Mouse (Mus musculus) thymus, adult 18-20 months (tissue): ENCODE results near the gene Slc29a4.

ENCODE experiments used
- DNase-seq, 2 experiments: peaks; one replicate each; pipeline ENCODE4 v3.0.0; 2022; ENCODE audit warnings: mixed read lengths in 2 of 2

Slc29a4 gene

DNA sequence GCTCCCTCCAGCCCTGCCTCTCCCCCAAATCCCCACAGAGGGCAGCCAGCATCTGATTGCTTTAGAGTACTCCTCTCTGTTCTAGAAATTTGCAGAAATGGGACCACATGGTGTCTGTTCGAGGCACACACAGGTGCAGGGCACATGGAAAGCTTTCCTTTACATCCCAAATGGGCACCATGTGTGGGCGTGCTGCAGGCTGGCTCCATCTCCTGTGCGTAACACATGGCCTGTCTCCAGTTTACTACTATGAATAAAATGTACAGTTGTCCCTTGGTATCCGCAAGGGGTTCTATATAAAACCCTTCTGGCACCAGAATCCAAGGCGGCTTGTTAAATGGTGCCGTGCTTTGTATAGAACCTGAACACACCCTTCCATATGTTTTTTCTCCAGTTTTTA is 4.6 kb downstream of the Slc29a4 start:
- DNase-seq: no peak

GRCm38 (mm10) chr5:142697742-142698141 is 5.4 kb downstream of the Slc29a4 start:
- DNase-seq: no peak

DNA sequence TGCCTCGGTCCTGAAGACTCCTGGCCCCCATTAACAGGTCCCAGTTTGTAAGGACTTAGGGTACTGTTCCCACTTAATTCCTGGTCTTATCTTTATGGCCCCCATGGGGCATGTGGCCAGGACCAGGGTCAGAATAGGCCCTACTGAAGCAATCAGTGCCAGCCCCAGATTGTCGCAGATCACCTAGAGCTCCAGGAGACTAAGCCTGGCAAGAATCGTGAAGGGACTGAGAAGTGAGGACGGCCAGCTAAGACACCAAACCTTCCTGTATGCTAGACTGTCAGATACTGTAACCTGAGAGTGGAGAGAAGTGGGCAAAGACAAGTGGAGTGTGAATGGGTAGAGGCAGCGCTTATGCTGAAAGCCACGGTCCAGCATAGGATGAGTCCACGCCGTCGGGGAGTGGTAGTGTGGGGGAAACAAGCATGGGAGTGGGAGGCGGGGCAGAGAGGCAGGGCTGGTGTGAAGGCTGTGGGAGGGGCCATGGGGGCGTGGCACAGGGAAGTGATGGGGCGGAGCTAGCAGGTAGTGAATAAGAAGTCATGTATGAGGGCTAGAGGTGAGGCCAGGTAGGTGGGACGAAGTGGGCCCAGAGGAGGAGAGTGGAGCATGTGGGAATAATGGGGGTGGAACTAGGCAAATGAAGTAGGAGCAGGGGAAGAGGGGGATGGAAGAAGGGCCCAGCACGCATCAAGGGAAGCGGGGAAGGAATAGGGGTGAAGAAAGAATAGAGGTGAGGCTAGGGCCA is 8.7 kb downstream of the Slc29a4 start:
- DNase-seq: no peak

DNA sequence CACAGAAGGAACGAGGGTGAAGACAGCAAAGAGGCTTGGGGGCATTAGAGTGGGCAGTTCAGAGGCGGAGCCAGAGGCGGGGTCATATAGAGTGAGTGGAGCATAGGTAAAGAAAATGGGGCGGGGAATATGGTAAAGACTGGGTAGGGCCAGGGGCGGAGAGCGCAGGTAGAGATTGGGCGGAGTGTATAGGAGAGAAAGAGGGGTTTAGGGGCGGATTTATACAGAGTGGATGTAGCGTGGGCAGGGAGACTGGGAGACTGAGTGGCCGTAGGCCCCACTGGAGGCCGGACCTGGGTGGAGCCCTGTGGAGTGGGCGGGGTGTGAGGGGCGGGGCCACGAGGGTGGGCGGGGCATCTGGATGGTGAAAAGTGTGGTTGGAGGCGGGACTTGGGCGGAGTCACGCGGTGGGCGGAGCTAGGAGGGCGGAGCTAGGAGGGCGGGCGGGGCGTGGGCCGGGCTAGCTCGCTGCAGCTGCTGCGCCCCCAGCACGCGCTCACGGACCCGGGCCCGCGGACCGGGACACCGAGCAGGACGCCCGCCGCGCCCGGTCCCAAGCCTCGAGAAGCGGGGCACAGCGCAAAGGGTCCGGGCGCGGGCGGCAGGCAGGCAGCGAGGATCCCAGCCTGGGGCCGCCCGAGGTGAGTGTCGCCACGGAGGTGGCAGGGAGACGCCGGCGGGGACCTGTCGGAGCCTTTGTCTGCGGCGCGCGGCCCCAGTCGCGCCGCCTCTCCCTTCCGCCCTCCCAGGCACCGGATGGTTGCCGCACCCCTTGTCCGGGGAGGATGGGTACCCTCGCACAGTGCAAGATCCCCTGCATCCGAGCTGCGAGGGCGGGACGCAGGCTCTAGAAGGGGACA is 9.6 kb downstream of the Slc29a4 start:
- DNase-seq: no peak

DNA sequence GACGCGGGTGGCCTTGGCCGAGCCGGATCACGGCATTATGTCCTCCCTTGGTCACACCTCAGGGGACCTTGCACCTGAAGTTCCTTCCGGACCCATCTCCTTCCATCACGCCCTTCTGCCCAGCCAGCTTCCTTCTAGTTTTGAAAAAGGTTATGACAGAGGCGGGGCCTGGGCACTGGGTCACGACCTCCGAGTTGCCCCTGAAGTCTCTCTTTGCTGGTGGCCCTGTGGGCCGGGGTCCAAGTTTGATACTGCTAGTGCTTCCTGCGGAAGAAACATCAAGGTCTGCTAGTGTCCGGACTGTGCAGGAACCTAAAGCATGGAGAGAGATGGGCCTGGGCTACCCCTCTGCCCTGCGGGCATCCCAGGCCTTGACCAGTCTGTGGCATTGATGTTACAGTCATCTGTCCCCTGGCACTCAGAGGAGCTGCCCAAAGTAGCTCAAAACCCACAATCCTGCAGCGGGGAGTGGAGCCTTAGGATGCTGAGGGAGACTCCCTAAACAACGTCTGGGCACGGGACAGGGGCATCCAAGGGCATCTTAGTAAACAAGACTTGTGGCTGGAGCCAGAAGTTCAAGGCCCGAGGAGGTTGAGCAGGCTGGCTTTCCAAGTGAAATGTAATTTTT is 10.3 kb downstream of the Slc29a4 start:
- DNase-seq: no peak

- DNase-seq: no peak
Measured at GRCm38 (mm10) chr5:142703569-142703968, 11.3 kb downstream of the Slc29a4 start.

- DNase-seq: no peak
Measured at GRCm38 (mm10) chr5:142707709-142708108, 15.4 kb downstream of the Slc29a4 start.

DNA sequence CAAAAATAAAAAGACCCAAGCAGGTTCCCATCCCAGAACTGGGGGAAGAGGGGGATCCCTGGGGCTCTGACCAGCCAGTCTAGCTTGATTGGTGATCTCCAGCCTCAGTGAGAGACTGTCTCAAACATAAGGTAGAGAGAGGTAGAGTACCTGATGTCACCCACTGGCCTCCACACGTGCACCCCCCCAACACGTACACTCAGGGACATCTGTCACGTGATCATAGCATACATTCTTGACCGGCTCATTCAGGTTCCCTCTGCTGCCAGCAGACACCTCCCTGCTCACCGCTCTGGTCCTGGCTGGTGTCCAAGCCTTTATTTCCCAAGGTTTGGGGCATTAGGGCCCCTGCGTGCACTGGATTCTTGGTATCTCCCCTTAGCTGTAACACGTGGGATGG is 17.1 kb downstream of the Slc29a4 start:
- DNase-seq: no peak

DNA sequence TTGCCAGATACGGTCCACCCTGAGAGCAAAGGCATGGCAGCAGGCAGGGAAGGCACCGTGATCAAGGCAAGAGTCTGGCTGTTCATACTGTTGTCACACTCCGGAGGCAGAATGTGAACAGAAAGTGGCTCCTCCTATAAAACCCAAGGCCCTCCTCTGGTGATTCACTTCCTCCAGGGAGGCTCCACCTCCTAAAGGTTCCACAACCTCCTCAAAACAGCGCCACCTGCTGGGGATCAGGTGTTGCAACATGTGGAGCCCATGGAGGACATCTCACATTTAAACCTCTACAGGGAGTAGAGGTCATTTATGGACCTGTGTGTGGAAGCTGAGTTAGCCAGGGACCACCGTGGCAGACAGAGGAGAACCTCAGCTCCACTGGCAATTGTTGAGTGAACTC is 20.1 kb downstream of the Slc29a4 start:
- no peak for DNase-seq

- DNase-seq: no peak
Measured at GRCm38 (mm10) chr5:142713966-142714365, 21.7 kb downstream of the Slc29a4 start.

DNA sequence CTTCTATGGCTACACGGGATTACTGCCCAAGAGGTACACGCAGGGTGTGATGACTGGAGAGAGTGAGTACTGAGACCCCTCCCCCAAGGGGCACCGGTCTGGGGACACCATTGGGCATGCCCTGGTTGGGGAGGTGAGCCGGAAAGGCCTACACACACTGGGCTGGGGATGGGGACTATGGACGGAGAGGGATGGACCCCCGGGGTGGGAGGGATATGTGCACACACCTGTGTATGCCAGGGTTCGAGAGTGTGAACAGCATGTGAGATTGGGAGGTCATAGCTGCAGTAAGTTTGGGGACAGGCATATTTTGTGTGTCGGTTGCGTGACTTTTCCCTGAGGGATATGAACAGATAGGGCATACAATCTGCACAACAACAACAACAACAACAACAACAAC is 22.7 kb downstream of the Slc29a4 start:
- no peak for DNase-seq

DNA sequence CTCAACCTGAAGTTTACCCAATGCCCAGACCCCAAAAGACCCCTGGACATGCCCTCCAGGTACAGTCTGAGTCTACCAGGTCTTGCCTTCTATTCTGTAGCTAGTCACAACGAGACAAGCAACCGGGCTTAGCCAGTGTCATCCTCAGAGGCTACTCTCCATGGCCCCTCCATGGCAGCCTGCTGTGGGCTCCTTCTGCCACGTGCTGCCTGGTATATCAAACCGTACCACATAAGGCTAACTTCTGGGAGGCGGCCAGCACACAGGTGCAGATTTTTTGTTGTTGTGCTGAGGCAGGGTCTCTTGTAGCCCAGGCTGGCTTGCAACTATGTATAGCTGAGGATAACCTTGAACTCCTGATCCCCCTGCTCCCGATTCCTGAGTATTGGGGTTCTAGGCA is 23.7 kb downstream of the Slc29a4 start:
- no peak for DNase-seq

DNA sequence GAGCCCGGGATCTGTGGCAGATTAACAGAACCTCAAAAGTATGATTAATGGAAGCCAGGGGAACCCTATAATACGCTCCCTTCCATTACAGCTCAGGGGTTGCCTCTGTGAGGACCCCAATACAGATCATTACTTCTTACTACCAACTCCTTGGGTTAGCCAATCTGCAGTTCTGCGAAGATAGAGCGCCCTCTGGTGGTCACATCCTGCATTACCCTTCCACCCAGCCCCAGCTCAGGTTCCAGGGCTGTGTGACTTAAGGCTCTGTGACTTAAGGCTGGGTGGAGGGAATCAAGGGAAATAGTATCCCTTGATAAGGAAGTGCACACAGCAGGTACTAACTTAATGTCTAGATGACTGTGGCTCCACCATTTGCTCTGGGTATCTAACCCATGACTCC is 25.7 kb downstream of the Slc29a4 start:
- peak; percentile 27 to 32 for DNase-seq

DNA sequence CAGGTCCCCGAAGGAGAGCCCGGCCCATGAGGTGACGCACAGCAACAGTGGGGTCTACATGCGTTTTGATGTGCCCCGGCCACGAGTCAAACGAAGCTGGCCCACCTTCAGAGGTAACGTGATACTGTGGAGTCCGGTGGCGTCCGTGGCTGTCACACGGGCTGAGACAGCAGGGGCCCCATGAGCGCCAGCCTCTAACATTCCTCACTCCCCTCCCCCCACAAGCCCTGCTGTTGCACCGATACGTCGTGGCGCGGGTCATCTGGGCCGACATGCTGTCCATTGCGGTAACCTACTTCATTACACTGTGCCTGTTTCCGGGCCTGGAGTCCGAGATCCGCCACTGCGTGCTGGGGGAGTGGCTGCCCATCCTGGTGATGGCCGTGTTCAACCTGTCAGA is 26.2 kb downstream of the Slc29a4 start:
- no peak for DNase-seq

GRCm38 (mm10) chr5:142719897-142720296 is 27.6 kb downstream of the Slc29a4 start:
- DNase-seq: no peak

DNA sequence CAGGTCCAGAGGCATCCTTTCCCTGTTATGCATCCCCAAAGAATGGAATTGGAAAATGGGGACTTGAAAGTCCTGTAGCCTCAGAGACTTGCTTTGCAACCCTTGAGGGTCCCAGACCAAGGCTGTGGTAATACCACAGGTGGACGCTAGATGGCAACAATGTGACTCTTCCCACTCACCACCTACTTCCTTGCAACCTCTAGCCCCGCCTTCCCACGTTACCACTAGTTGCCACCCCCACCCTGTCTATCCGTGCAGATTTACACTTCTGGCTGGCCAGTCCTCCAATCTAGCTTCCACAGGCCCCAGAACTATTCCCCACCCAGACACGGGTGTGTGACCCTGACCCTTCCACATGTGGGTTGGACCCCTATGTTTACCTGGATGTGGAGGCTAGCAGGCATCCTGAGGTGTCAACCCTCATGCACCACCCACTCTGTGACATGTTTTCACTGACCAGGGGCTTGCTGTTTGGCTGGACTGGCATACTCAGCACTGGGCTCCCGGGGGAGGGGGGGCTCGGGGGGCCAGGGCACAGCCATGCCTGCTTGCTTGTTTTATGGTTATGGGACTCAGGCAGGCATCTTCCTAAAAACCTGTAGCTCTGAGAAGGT is 31.3 kb downstream of the Slc29a4 start:
- DNase-seq: peak; percentile 28 to 42

GRCm38 (mm10) chr5:142724265-142724664 is 32.0 kb downstream of the Slc29a4 start:
- DNase-seq: no peak

GRCm38 (mm10) chr5:142726748-142727147 is 34.4 kb downstream of the Slc29a4 start:
- DNase-seq: no peak

DNA sequence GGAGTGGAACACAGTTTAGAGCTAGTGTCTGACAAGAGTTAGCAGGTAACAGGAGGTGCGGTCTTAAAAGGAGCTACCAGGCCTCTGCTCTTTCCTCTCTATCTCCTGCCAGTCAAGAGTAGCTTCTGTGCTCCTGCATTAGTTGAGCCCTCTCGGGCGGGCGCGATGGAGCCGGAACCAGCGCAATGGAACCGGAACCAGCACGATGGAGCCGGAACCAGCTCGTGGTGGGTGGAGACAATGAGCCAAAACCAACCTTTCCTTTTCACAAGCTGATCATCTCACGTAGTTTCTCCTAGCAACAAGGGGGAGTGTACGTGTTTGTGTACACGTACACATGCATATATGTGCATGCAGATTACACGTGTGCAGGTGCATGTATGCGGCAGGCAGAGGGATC is 36.0 kb downstream of the Slc29a4 start:
- DNase-seq: no peak

- DNase-seq: no peak
Measured at GRCm38 (mm10) chr5:142730295-142730694, 38.0 kb downstream of the Slc29a4 start.

GRCm38 (mm10) chr5:142731916-142732315 is 39.6 kb downstream of the Slc29a4 start:
- DNase-seq: no peak

GRCm38 (mm10) chr5:142739941-142740340 is 47.6 kb downstream of the Slc29a4 start:
- no peak for DNase-seq

GRCm38 (mm10) chr5:142747026-142747629 is 54.8 kb downstream of the Slc29a4 start:
- DNase-seq: no peak
